Mouse (Mus musculus) urinary bladder, postnatal 10 days (tissue): Measurements from ENCODE around the gene Fryl.

Experiments used
- DNase-seq: peaks from one replicate; pipeline ENCODE4 v3.0.0; 2022; ENCODE audit warnings: low spot score

Fryl gene

GRCm38 (mm10) chr5:73219716-73220115 lies 36.7 kb downstream of the Fryl start:
- no peak for DNase-seq

- no peak for DNase-seq
Measured at GRCm38 (mm10) chr5:73218065-73218464, 38.4 kb downstream of the Fryl start.

- no peak for DNase-seq
Measured at GRCm38 (mm10) chr5:73217116-73217515, 39.3 kb downstream of the Fryl start.

- no peak for DNase-seq
Measured at GRCm38 (mm10) chr5:73216014-73216413, 40.4 kb downstream of the Fryl start.

- DNase-seq: no peak
Measured at GRCm38 (mm10) chr5:73212446-73212845, 44.0 kb downstream of the Fryl start.

- DNase-seq: no peak
Measured at GRCm38 (mm10) chr5:73211961-73212360, 44.5 kb downstream of the Fryl start.

GRCm38 (mm10) chr5:73210971-73211315 lies 45.5 kb downstream of the Fryl start:
- no peak for DNase-seq

GRCm38 (mm10) chr5:73210127-73210970 lies 46.1 kb downstream of the Fryl start:
- DNase-seq: no peak

- no peak for DNase-seq
Measured at GRCm38 (mm10) chr5:73209201-73210096, 47.0 kb downstream of the Fryl start.

- no peak for DNase-seq
Measured at GRCm38 (mm10) chr5:73208645-73209044, 47.8 kb downstream of the Fryl start.

- no peak for DNase-seq
Measured at GRCm38 (mm10) chr5:73206722-73207121, 49.7 kb downstream of the Fryl start.

GRCm38 (mm10) chr5:73205996-73206629 lies 50.3 kb downstream of the Fryl start:
- no peak for DNase-seq

GRCm38 (mm10) chr5:73205050-73205449 lies 51.4 kb downstream of the Fryl start:
- DNase-seq: no peak

GRCm38 (mm10) chr5:73202498-73202897 lies 53.9 kb downstream of the Fryl start:
- no peak for DNase-seq

GRCm38 (mm10) chr5:73202077-73202476 lies 54.3 kb downstream of the Fryl start:
- DNase-seq: no peak

GRCm38 (mm10) chr5:73200387-73201384 lies 55.7 kb downstream of the Fryl start:
- no peak for DNase-seq

GRCm38 (mm10) chr5:73199586-73199985 lies 56.8 kb downstream of the Fryl start:
- DNase-seq: no peak

- DNase-seq: no peak
Measured at GRCm38 (mm10) chr5:73198690-73199089, 57.7 kb downstream of the Fryl start.

GRCm38 (mm10) chr5:73197796-73198195 lies 58.6 kb downstream of the Fryl start:
- no peak for DNase-seq

- no peak for DNase-seq
Measured at GRCm38 (mm10) chr5:73194740-73195139, 61.7 kb downstream of the Fryl start.

GRCm38 (mm10) chr5:73194083-73194570 lies 62.3 kb downstream of the Fryl start:
- DNase-seq: no peak
